Mouse (Mus musculus) ES-E14 (cell line): Measurements from ENCODE around the gene Gm48552. TPM values are rescaled to one million over a fixed set of nuclear protein-coding genes. Genes with fewer than 3 reads are reported as not detected.

Experiments used
- DNase-seq: peaks from one replicate; pipeline ENCODE4 v3.0.0-alpha.2; 2013; ENCODE audit warnings: low read depth, low spot score
- H3K27ac ChIP-seq: 2 replicates; pipeline ENCODE4 v1.5.1; 2012; ENCODE audit warnings: low read depth, mild to moderate bottlenecking, low read length, moderate library complexity, mixed read lengths; ENCODE audit not compliant: poor library complexity, insufficient read depth, severe bottlenecking
- H3K36me3 ChIP-seq: 2 replicates; pipeline ENCODE4 v1.6.1; 2012; ENCODE audit warnings: mild to moderate bottlenecking, low read length, moderate library complexity, mixed read lengths; ENCODE audit not compliant: control insufficient read depth, poor library complexity, insufficient read depth, severe bottlenecking
- H3K4me1 ChIP-seq, 2 experiments: fragments of 150-350 bp in 1 of 2; sonication (generic) in 1 of 2; 2 replicates each; pipeline ENCODE4 v1.6.1; 2012; ENCODE audit warnings: low read length in 2 of 2, mild to moderate bottlenecking in 1 of 2, mixed read lengths in 1 of 2; ENCODE audit not compliant: control insufficient read depth in 2 of 2, insufficient read depth in 2 of 2, poor library complexity in 1 of 2
- H3K4me3 ChIP-seq, 2 experiments: fragments of 150-350 bp in 1 of 2; sonication (generic) in 1 of 2; 2 replicates each; pipeline ENCODE4 v1.5.1; 2012; ENCODE audit warnings: low read length in 2 of 2, low read depth in 1 of 2, mild to moderate bottlenecking in 1 of 2, mixed read lengths in 1 of 2; ENCODE audit not compliant: insufficient read depth in 1 of 2, poor library complexity in 1 of 2, severe bottlenecking in 1 of 2
- H3K9ac ChIP-seq: 2 replicates; pipeline ENCODE4 v1.6.1; 2012; ENCODE audit warnings: low read depth, mild to moderate bottlenecking, low read length, mixed read lengths; ENCODE audit not compliant: poor library complexity, insufficient read depth, severe bottlenecking
- H3K9me3 ChIP-seq: fragments of 150-350 bp; sonication (generic); 2 replicates; pipeline ENCODE4 v1.6.1; 2012; ENCODE audit warnings: low read depth, mild to moderate bottlenecking, low read length; ENCODE audit not compliant: control insufficient read depth, insufficient read depth
- CHD2 ChIP-seq: IDR thresholded peaks from 2 replicates; pipeline ENCODE4 v1.6.1; 2014; ENCODE audit warnings: mild to moderate bottlenecking, low read depth, low read length, inconsistent platforms
- HCFC1 ChIP-seq: IDR thresholded peaks from 2 replicates; pipeline ENCODE4 v1.6.1; 2012; ENCODE audit warnings: low read length, inconsistent platforms, borderline replicate concordance; ENCODE audit not compliant: insufficient read depth
- MAFK ChIP-seq: IDR thresholded peaks from 2 replicates; pipeline ENCODE4 v1.6.1; 2014; ENCODE audit warnings: mild to moderate bottlenecking, low read depth, low read length, inconsistent platforms; ENCODE audit not compliant: insufficient read depth
- ZC3H11A ChIP-seq: IDR thresholded peaks from 2 replicates; pipeline ENCODE4 v1.6.1; 2012; ENCODE audit warnings: low read depth, mild to moderate bottlenecking, inconsistent platforms, low read length, borderline replicate concordance
- ZNF384 ChIP-seq: IDR thresholded peaks from 2 replicates; pipeline ENCODE4 v1.6.1; 2012; ENCODE audit warnings: low read depth, low read length, inconsistent platforms
- in situ Hi-C, 2 experiments: fragments of 600-800 bp; cut with MboI; formaldehyde crosslinking; loops; one replicate each; pipeline ENCODE4 v1.15.1; 2025; ENCODE audit warnings: low sequenced_read_pairs in 2 of 2, inconsistent platforms in 1 of 2; ENCODE audit not compliant: unreplicated experiment in 2 of 2
- total RNA-seq: library from RNA; depleted of rRNA; stranded (reverse); fragments of 300-350 nt; gene quantifications from 2 replicates; pipeline ENCODE4 v1.2.3, GENCODE M21; 2012

Gm48552 gene
- total RNA-seq, 1 experiment = 2.5 TPM

DNA sequence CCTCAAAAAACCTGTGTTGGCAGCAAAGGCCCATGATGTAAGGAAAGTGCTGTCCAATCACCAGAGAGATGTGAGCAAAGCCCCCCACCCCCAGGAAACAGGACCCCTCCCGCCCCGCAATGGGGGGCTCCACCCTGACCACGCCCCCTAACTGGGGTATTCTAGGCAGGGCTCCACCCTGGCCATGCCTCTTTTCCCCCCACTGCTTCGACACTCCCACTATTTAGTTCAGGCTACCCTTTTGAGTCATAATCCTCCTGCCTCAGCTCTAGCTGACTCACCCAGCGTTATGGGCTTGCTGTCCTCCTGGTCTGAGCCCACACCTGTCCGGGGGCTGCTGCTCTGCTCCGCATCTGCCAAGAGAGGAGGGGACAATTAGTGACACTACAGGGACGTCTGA is 20.5 kb downstream of the Gm48552 start:
- in situ Hi-C loops = no loop called here
- peaks cover 2 to 72% of the 10 kb centered on the region in 2 experiments for H3K4me1 ChIP-seq
- TF ChIP-seq ZC3H11A (no peak), ZNF384 (no peak), HCFC1 (no peak), MAFK (no peak), CHD2 (no peak)

DNA sequence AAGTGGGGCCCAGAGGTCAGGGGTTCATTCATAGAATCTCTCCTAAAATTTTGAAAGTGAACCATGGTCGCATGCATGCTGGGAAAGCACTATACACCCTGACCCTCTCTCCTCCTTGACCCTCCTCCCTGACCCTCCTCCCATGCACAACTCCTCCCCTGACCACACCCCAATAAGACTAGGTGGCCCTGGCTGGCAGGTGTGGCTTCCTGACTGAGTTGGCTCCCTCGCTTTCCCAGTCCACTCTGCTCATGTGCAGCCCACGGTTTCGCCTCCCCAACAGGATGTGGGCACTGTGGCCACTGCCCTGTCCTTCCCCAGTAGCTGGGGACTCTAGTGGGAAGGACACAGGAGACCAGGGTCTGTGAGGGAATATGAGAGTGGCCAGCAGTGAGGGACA is 21.5 kb downstream of the Gm48552 start:
- in situ Hi-C loops = no loop called here
- DNase-seq = no peak
- no peak overlapping the region; the same call in 1 of the 2 replicates for H3K9ac ChIP-seq
- peaks cover 4 to 71% of the 10 kb centered on the region in 2 experiments for H3K4me1 ChIP-seq
- TF ChIP-seq MAFK = no peak
- TF ChIP-seq ZC3H11A = no peak
- TF ChIP-seq CHD2 = no peak
- TF ChIP-seq ZNF384 = no peak
- no peak for TF ChIP-seq HCFC1
- H3K9me3 ChIP-seq = no peaks in the 10 kb centered on the region
- H3K36me3 ChIP-seq = peaks cover 5% of the 10 kb centered on the region; the same call in 1 of the 2 replicates
- no peak overlapping the region for H3K27ac ChIP-seq
- H3K4me3 ChIP-seq = peak overlapping the region; percentile 37 to 50; a peak in 2 of 4 replicates

More for the DNA sequence above, 20.5 kb downstream of the Gm48552 start:
- no peaks in the 10 kb centered on the region for H3K9me3 ChIP-seq
- H3K27ac ChIP-seq = peak overlapping the region; percentile 38; the same call in 1 of the 2 replicates
- peaks cover 11% of the 10 kb centered on the region; the same call in 1 of the 2 replicates for H3K36me3 ChIP-seq
- H3K4me3 ChIP-seq = peak overlapping the region; percentile 37 to 50; a peak in 3 of 4 replicates
- H3K9ac ChIP-seq = peak overlapping the region; percentile 19; the same call in 1 of the 2 replicates
- DNase-seq = no peak

DNA sequence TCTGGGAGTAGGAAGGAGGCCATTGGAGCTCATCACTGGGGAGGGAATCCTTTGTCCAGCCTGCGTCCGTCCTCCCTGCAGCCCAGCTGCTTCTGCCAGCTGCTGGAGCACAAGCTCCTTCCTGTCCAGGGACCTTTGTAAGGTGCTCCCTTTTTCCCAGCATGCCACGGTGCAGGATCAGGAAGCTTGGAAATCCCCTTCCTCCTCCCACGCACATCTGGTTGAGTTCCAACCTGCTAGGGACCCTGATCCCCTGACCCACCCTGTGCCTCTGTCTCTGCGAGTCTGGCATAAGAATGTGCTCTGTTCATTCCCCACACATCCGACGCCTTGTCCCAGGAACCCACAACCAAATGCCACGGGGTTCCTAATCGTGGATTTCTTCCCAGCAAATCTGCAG is 22.2 kb downstream of the Gm48552 start:
- Histone ChIP-seq H3K9ac (no peak overlapping the region), H3K4me3 (no peak overlapping the region), H3K36me3 (peaks cover 5% of the 10 kb centered on the region; the same call in 1 of the 2 replicates), H3K27ac (no peak overlapping the region), H3K4me1 (peaks cover 4 to 77% of the 10 kb centered on the region in 2 experiments), H3K9me3 (no peaks in the 10 kb centered on the region)
- DNase-seq = no peak
- TF ChIP-seq CHD2 (no peak), MAFK (no peak), ZC3H11A (no peak), ZNF384 (no peak), HCFC1 (no peak)
- in situ Hi-C loops = no loop called here

DNA sequence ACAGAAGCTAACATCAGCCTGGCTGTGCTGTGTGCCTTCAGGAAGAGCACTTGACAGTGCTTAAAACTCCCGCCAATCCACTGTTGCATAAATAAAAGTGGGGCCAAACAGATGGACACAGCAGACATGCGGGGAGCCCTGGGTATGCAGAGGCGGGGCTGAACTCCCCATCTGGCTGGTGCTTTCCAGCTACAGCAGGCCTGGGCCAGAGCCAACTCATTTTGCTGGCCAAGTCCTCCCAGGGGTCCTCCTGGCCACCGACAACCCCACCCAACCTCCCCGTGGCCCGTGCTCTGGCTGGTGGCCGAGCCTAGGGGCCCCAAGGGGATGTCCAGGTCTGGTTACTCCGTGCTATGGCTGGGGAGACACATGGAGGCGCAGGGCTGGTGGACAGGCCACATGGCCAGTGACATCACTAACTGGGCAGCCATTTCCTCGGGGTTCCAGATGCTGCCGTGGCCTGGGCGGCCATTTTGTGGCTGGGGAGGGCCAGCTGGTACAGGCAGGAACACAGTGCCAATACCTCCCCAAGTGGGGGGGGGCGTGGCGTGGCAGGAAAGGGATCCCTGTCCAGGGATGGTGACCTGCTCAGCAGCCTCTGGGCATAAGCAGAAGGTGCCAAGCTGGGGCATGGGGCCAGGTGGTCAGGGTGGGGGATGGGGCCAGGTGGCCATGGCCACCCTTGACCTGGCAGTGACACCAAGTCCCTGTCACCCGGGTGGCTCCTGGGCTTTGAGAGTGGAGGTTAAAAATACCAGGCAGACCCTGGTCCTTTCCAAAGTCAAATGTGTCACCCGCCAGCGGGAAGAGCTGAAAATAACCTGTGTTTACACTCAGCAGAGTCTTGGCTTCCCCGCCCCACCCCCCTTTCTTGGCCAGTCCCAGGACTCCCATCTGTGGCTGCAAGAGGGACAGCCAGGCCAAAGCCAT is 22.9 kb downstream of the Gm48552 start:
- Histone ChIP-seq H3K9ac (no peak overlapping the region), H3K36me3 (peaks cover 5% of the 10 kb centered on the region; the same call in 1 of the 2 replicates), H3K27ac (no peak overlapping the region), H3K9me3 (no peaks in the 10 kb centered on the region), H3K4me3 (no peak overlapping the region), H3K4me1 (peaks cover 4 to 77% of the 10 kb centered on the region in 2 experiments)
- in situ Hi-C loops = no loop called here
- DNase-seq = no peak
- TF ChIP-seq CHD2 (no peak), HCFC1 (no peak), ZC3H11A (peak; percentile 37; the same call in 1 of the 2 replicates)
